Mouse (Mus musculus) heart, postnatal 0 days (tissue): ENCODE data around the gene Speg.

Experiments used
- CTCF ChIP-seq: IDR thresholded peaks from 2 replicates; pipeline ENCODE4 v1.5.1; 2016; ENCODE audit warnings: antibody characterized with exemption, control low read depth, low read depth
- EP300 ChIP-seq: IDR thresholded peaks from 2 replicates; pipeline ENCODE4 v1.6.1; 2016; ENCODE audit warnings: antibody characterized with exemption, low read depth

DNA sequence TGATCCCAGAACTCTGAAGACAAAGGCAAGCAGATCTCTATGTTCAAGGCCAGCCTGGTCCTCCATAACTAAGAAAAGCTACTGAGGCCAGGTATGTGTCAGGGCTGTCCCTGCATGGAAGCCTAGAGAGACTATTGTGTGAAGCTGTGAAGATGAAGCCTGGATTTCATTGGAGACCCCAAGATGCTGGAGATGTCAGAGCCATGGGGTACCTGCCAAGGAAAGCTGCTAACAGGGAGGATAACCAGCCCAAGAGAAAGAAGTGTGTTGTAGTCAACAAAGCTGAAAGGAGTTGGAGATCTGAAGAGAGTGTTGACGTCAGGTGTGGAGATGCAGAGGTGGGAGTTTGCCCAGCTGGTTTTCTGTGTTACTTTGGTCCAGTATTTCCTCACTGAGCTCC is 43.8 kb upstream of the Speg start:
- TF ChIP-seq CTCF (no peak), EP300 (no peak)
